Mouse (Mus musculus): ENCODE measurements at regions not wholly inside any gene's neighbourhood (a gene's known extent, or its start where the extent isn't known, plus 50 kb on each side); places are given as distances from the start of the nearest gene placed in this dataset.

GRCm38 (mm10) chr6:22572925-22573324, 216.9 kb upstream of the Fam3c start:
- TF ChIP-seq CTCF (IDR thresholded peaks at IDR 0.05; ENCODE audit: low read depth) (no peak), EP300 (IDR thresholded peaks at IDR 0.05; ENCODE audit: low read depth) (no peak)

Measured in heart, postnatal 0 days (tissue).